Mouse (Mus musculus) heart, embryonic 14.5 days (tissue): ENCODE measurements around the gene Cldnd2. TPM values are rescaled to one million over a fixed set of nuclear protein-coding genes. Genes with fewer than 3 reads are reported as not detected.
A peak's percentile ranks its signal among the peaks of the same experiment; 100 is the strongest.
"Not testable (repeated sequence)": the region's sequence is repeated elsewhere in the genome, so short reads cannot be mapped to it uniquely, and the experiment has no call there.

Source experiments
- ATAC-seq: fragments of 200-750 bp; cut with Nextera tagmentation; 2 replicates; pipeline ENCODE4 v1.8.0; 2017; ENCODE audit warnings: low read depth, moderate TSS enrichment; ENCODE audit not compliant: insufficient number of reproducible peaks, insufficient read depth, low FRiP score
- H3K27ac ChIP-seq, 2 experiments: fragments of 200-500 bp in 1 of 2; fragments of 300-500 bp in 1 of 2; sonication (generic) in 1 of 2; replicated peaks in 1 of 2; 2 replicates each; pipeline ENCODE4 v1.5.1; 2012 to 2014; ENCODE audit warnings: low read depth in 2 of 2, low read length in 2 of 2, control low read depth in 1 of 2, mild to moderate bottlenecking in 1 of 2, mixed read lengths in 1 of 2; ENCODE audit not compliant: control insufficient read depth in 1 of 2, insufficient read depth in 1 of 2
- H3K27me3 ChIP-seq: fragments of 300-500 bp; sonication (generic); 2 replicates; pipeline ENCODE4 v1.6.1; 2014; ENCODE audit warnings: mild to moderate bottlenecking, low read length, control low read depth; ENCODE audit not compliant: control insufficient read depth, insufficient read depth
- H3K36me3 ChIP-seq: fragments of 300-500 bp; sonication (generic); 2 replicates; pipeline ENCODE4 v1.6.1; 2014; ENCODE audit warnings: mild to moderate bottlenecking, control low read depth, low read length, mixed read lengths; ENCODE audit not compliant: control insufficient read depth, insufficient read depth
- H3K4me1 ChIP-seq, 2 experiments: fragments of 200-500 bp in 1 of 2; fragments of 300-500 bp in 1 of 2; sonication (generic) in 1 of 2; 2 replicates each; pipeline ENCODE4 v1.6.1; 2012 to 2014; ENCODE audit warnings: low read length in 2 of 2, control low read depth in 1 of 2, mixed read lengths in 1 of 2; ENCODE audit not compliant: control insufficient read depth in 2 of 2, insufficient read depth in 2 of 2
- H3K4me2 ChIP-seq: fragments of 300-500 bp; sonication (generic); 2 replicates; pipeline ENCODE4 v1.6.1; 2014; ENCODE audit warnings: mild to moderate bottlenecking, low read length
- H3K4me3 ChIP-seq, 2 experiments: fragments of 200-500 bp in 1 of 2; fragments of 300-500 bp in 1 of 2; sonication (generic) in 1 of 2; 2 replicates each; pipeline ENCODE4 v1.5.1; 2012 to 2014; ENCODE audit warnings: low read length in 2 of 2, mild to moderate bottlenecking in 2 of 2, control low read depth in 1 of 2, low read depth in 1 of 2, moderate library complexity in 1 of 2; ENCODE audit not compliant: control insufficient read depth in 1 of 2, insufficient read depth in 1 of 2
- H3K9ac ChIP-seq: fragments of 300-500 bp; sonication (generic); 2 replicates; pipeline ENCODE4 v1.6.1; 2014; ENCODE audit warnings: mild to moderate bottlenecking, low read length
- H3K9me3 ChIP-seq: fragments of 300-500 bp; sonication (generic); 2 replicates; pipeline ENCODE4 v1.6.1; 2016; ENCODE audit warnings: low read length, control low read depth; ENCODE audit not compliant: control insufficient read depth
- WGBS: fragments of 180-500 bp; shearing (Covaris S2); extraction: QIAGEN DNeasy Blood & Tissue Kit; methylation state at CpG from one replicate; pipeline ENCODE4 v1.1.7; 2014; 5-methylcytosine and 5-hydroxymethylcytosine counted together
- polyA plus RNA-seq: library from polyadenylated mRNA; unstranded; fragments of >200 nt; fragmentation: Nextera tagmentation; extraction: Ambion mirVana; gene quantifications from 2 replicates; pipeline ENCODE4 v1.2.1, GENCODE M21; 2014

Gene Cldnd2
- polyA plus RNA-seq, 1 experiment from 2014 or later: not detected

- H3K9ac ChIP-seq, ATAC-seq, H3K27ac ChIP-seq, H3K9me3 ChIP-seq, H3K4me3 ChIP-seq, H3K4me1 ChIP-seq, H3K27me3 ChIP-seq, H3K4me2 ChIP-seq, H3K36me3 ChIP-seq: not testable (repeated sequence)
- WGBS: 38% methylated on average over 4 of the region's 4 CpGs
Measured at GRCm38 (mm10) chr7:43411724-43412123, 28.9 kb upstream of the Cldnd2 start.

GRCm38 (mm10) chr7:43417298-43417697 lies 23.3 kb upstream of the Cldnd2 start:
- H3K9me3 ChIP-seq: no peaks in the 10 kb centered on the region
- no peak for ATAC-seq
- no peak overlapping the region for H3K4me2 ChIP-seq
- H3K27ac ChIP-seq: no peak overlapping the region
- 77% methylated on average over 10 of the region's 10 CpGs for WGBS
- no peaks in the 10 kb centered on the region for H3K27me3 ChIP-seq
- H3K9ac ChIP-seq: no peak overlapping the region
- H3K4me1 ChIP-seq: no peaks in the 10 kb centered on the region
- H3K4me3 ChIP-seq: no peak overlapping the region
- H3K36me3 ChIP-seq: no peaks in the 10 kb centered on the region

- 12% methylated on average over 11 of the region's 11 CpGs for whole genome bisulfite sequencing
- peak; percentile 83 for ATAC-seq
- Histone ChIP-seq H3K9ac (0 out of 2 replicates have a peak overlapping the region, but pooled peaks have one; percentile 41), H3K4me3 (no peak overlapping the region), H3K36me3 (no peaks in the 10 kb centered on the region), H3K27ac (no peak overlapping the region), H3K9me3 (no peaks in the 10 kb centered on the region), H3K4me1 (0 out of 4 replicates have a peak, but pooled peaks cover 0 to 3% of the 10 kb centered on the region in 2 experiments), H3K4me2 (peak overlapping the region; percentile 46), H3K27me3 (no peaks in the 10 kb centered on the region)
Measured at GRCm38 (mm10) chr7:43422995-43423617, 17.5 kb upstream of the Cldnd2 start.

- Histone ChIP-seq H3K4me1 (0 out of 4 replicates have a peak, but pooled peaks cover 0 to 3% of the 10 kb centered on the region in 2 experiments), H3K36me3 (no peaks in the 10 kb centered on the region), H3K4me3 (no peak overlapping the region), H3K27me3 (no peaks in the 10 kb centered on the region), H3K4me2 (no peak overlapping the region), H3K9me3 (no peaks in the 10 kb centered on the region), H3K9ac (no peak overlapping the region), H3K27ac (no peak overlapping the region)
- WGBS: 55% methylated on average over 3 of the region's 3 CpGs
- no peak for ATAC-seq
Measured at GRCm38 (mm10) chr7:43423991-43424625, 16.5 kb upstream of the Cldnd2 start.

- H3K9ac ChIP-seq: no peak within 1 kb of the TSS
- H3K27ac ChIP-seq: no peak within 1 kb of the TSS
- no peaks in the 10 kb centered on the region for H3K27me3 ChIP-seq
- H3K4me1 ChIP-seq: 0 out of 4 replicates have a peak, but pooled peaks cover 0 to 3% of the 10 kb centered on the region in 2 experiments
- ATAC-seq: no peak
- H3K9me3 ChIP-seq: no peaks in the 10 kb centered on the region
- no peaks in the 10 kb centered on the region for H3K36me3 ChIP-seq
- 75% methylated on average over 8 of the region's 8 CpGs for WGBS
- no peak within 1 kb of the TSS for H3K4me2 ChIP-seq
- no peak within 1 kb of the TSS for H3K4me3 ChIP-seq
Measured at GRCm38 (mm10) chr7:43427406-43427805, 13.2 kb upstream of the Cldnd2 start, which contains the start of gene Lim2. Lim2 (plus strand) TSS chr7:43427670.

GRCm38 (mm10) chr7:43429500-43429899 lies 11.1 kb upstream of the Cldnd2 start:
- no peak overlapping the region for H3K4me2 ChIP-seq
- 26% methylated on average over 4 of the region's 4 CpGs for WGBS
- H3K27me3 ChIP-seq: no peaks in the 10 kb centered on the region
- H3K9me3 ChIP-seq: no peaks in the 10 kb centered on the region
- ATAC-seq: no peak
- no peak overlapping the region for H3K9ac ChIP-seq
- H3K27ac ChIP-seq: no peak overlapping the region
- no peak overlapping the region for H3K4me3 ChIP-seq
- H3K4me1 ChIP-seq: no peaks in the 10 kb centered on the region
- H3K36me3 ChIP-seq: no peaks in the 10 kb centered on the region

- no peaks in the 10 kb centered on the region for H3K4me1 ChIP-seq
- H3K9ac ChIP-seq: no peak overlapping the region
- no peak overlapping the region for H3K4me3 ChIP-seq
- H3K27ac ChIP-seq: no peak overlapping the region
- WGBS: 54% methylated on average over 4 of the region's 4 CpGs
- H3K9me3 ChIP-seq: no peaks in the 10 kb centered on the region
- no peaks in the 10 kb centered on the region for H3K36me3 ChIP-seq
- no peak overlapping the region for H3K4me2 ChIP-seq
- H3K27me3 ChIP-seq: no peaks in the 10 kb centered on the region
- no peak for ATAC-seq
Measured at GRCm38 (mm10) chr7:43432891-43433290, 7.7 kb upstream of the Cldnd2 start.
